Mouse (Mus musculus) testis, postnatal 14 days (tissue): Measurements from ENCODE around the gene Upk1a.

ENCODE experiments used
- DNase-seq: peaks from one replicate; pipeline ENCODE4 v3.0.0; 2021; ENCODE audit warnings: low spot score

Upk1a gene

GRCm38 (mm10) chr7:30612654-30613402 lies at the start of gene Upk1a:
Gene Upk1a (minus strand): TSS chr7:30612847.
- no peak for DNase-seq

- DNase-seq: peak; percentile 99
These were observed 37.2 kb upstream of the Upk1a start, which contains the start of gene Rbm42 for GRCm38 (mm10) chr7:30649591-30650540. Gene Rbm42 (minus strand): TSS chr7:30650317.

- no peak for DNase-seq
These were observed 26.4 kb upstream of the Upk1a start for GRCm38 (mm10) chr7:30639083-30639482.

GRCm38 (mm10) chr7:30636395-30636794 lies 23.7 kb upstream of the Upk1a start:
- DNase-seq: no peak

- no peak for DNase-seq
These were observed 23.1 kb upstream of the Upk1a start, which contains the start of gene Etv2 for GRCm38 (mm10) chr7:30635752-30636151. Gene Etv2 (minus strand): TSS chr7:30635852.

- peak; percentile 72 for DNase-seq
These were observed 22.0 kb upstream of the Upk1a start for GRCm38 (mm10) chr7:30634621-30635020.

GRCm38 (mm10) chr7:30633762-30634412 lies 21.2 kb upstream of the Upk1a start:
- no peak for DNase-seq

GRCm38 (mm10) chr7:30629013-30629412 lies 16.4 kb upstream of the Upk1a start:
- no peak for DNase-seq

GRCm38 (mm10) chr7:30626647-30627046 lies 14.0 kb upstream of the Upk1a start:
- no peak for DNase-seq

- peak; percentile 85 for DNase-seq
These were observed 13.1 kb upstream of the Upk1a start, which contains the start of gene Cox6b1 for GRCm38 (mm10) chr7:30625530-30626384. Gene Cox6b1 (minus strand): TSS chr7:30626151.

- DNase-seq: no peak
These were observed 6.6 kb upstream of the Upk1a start for GRCm38 (mm10) chr7:30619202-30619601.

GRCm38 (mm10) chr7:30618658-30619057 lies 6.0 kb upstream of the Upk1a start:
- no peak for DNase-seq

- peak; percentile 48 for DNase-seq
These were observed 2.6 kb upstream of the Upk1a start for GRCm38 (mm10) chr7:30615049-30615760.

GRCm38 (mm10) chr7:30614454-30614853 lies 1.8 kb upstream of the Upk1a start:
- DNase-seq: no peak

GRCm38 (mm10) chr7:30613529-30614112 lies 974 bp upstream of the Upk1a start:
- DNase-seq: peak; percentile 64

- no peak for DNase-seq
These were observed 2.6 kb downstream of the Upk1a start for GRCm38 (mm10) chr7:30610043-30610442.

- no peak for DNase-seq
These were observed 4.2 kb downstream of the Upk1a start for GRCm38 (mm10) chr7:30608476-30608875.

- no peak for DNase-seq
These were observed 4.8 kb downstream of the Upk1a start for GRCm38 (mm10) chr7:30607706-30608309.

- no peak for DNase-seq
These were observed 7.7 kb downstream of the Upk1a start for GRCm38 (mm10) chr7:30604944-30605343.

- no peak for DNase-seq
These were observed 8.2 kb downstream of the Upk1a start for GRCm38 (mm10) chr7:30604424-30604823.
